Mouse (Mus musculus) MEL (cell line): ENCODE measurements around the gene Serf1. TPM values are rescaled to one million over a fixed set of nuclear protein-coding genes. Genes with fewer than 3 reads are reported as not detected.

ENCODE experiments used
- DNase-seq: peaks from one replicate; pipeline ENCODE4 v3.0.0; 2011; ENCODE audit warnings: low read depth, low spot score
- H3K27ac ChIP-seq: 2 replicates; pipeline ENCODE4 v1.5.1; 2012; ENCODE audit warnings: low read depth, mild to moderate bottlenecking, control low read depth, low read length, moderate library complexity; ENCODE audit not compliant: control insufficient read depth
- H3K27me3 ChIP-seq, 2 experiments: fragments of 150-350 bp in 1 of 2; sonication (generic) in 1 of 2; 2 replicates each; pipeline ENCODE4 v1.6.1; 2012; ENCODE audit warnings: low read length in 2 of 2, mild to moderate bottlenecking in 2 of 2, improper control_type of control experiment in 1 of 2, moderate library complexity in 1 of 2; ENCODE audit not compliant: insufficient read depth in 2 of 2, control insufficient read depth in 1 of 2
- H3K36me3 ChIP-seq, 2 experiments: 2 replicates each; pipeline ENCODE4 v1.6.1; 2012 to 2014; ENCODE audit warnings: low read length in 2 of 2, improper control_type of control experiment in 1 of 2, inconsistent platforms in 1 of 2, mild to moderate bottlenecking in 1 of 2; ENCODE audit not compliant: insufficient read depth in 2 of 2, control insufficient read depth in 1 of 2
- H3K4me1 ChIP-seq, 2 experiments: fragments of 150-350 bp in 1 of 2; sonication (generic) in 1 of 2; 2 replicates each; pipeline ENCODE4 v1.6.1; 2012; ENCODE audit warnings: low read length in 2 of 2, improper control_type of control experiment in 1 of 2, mild to moderate bottlenecking in 1 of 2; ENCODE audit not compliant: insufficient read depth in 2 of 2, control insufficient read depth in 1 of 2
- H3K4me3 ChIP-seq, 2 experiments: fragments of 150-350 bp in 1 of 2; sonication (generic) in 1 of 2; 2 replicates each; pipeline ENCODE4 v1.5.1; 2012; ENCODE audit warnings: low read depth in 2 of 2, low read length in 2 of 2, mild to moderate bottlenecking in 2 of 2, moderate library complexity in 2 of 2, control low read depth in 1 of 2, improper control_type of control experiment in 1 of 2; ENCODE audit not compliant: control insufficient read depth in 1 of 2, insufficient read depth in 1 of 2
- H3K79me2 ChIP-seq: 2 replicates; pipeline ENCODE4 v1.6.1; 2012; ENCODE audit warnings: mild to moderate bottlenecking, low read length, moderate library complexity; ENCODE audit not compliant: control insufficient read depth, poor library complexity, insufficient read depth
- H3K9ac ChIP-seq: 2 replicates; pipeline ENCODE4 v1.6.1; 2012; ENCODE audit warnings: low read depth, mild to moderate bottlenecking, control low read depth, low read length, moderate library complexity; ENCODE audit not compliant: control insufficient read depth, poor library complexity, severe bottlenecking
- H3K9me3 ChIP-seq: fragments of 150-350 bp; sonication (generic); replicated peaks from 2 replicates; pipeline ENCODE4 v1.6.1; 2012; ENCODE audit warnings: mild to moderate bottlenecking, low read length, improper control_type of control experiment, moderate library complexity; ENCODE audit not compliant: insufficient read depth
- BHLHE40 ChIP-seq: IDR thresholded peaks from 2 replicates; pipeline ENCODE4 v1.6.1; 2012; ENCODE audit warnings: low read depth, mild to moderate bottlenecking, inconsistent platforms, low read length, improper control_type of control experiment, borderline replicate concordance
- E2F4 ChIP-seq: IDR thresholded peaks from 2 replicates; pipeline ENCODE4 v1.6.1; 2011; ENCODE audit warnings: low read depth, low read length, improper control_type of control experiment, borderline replicate concordance
- ETS1 ChIP-seq: IDR thresholded peaks from 2 replicates; pipeline ENCODE4 v1.6.1; 2012; ENCODE audit warnings: low read depth, mild to moderate bottlenecking, inconsistent platforms, low read length, improper control_type of control experiment, moderate library complexity
- GATA1 ChIP-seq: IDR thresholded peaks from 2 replicates; pipeline ENCODE4 v1.6.1; 2011; ENCODE audit warnings: low read depth, low read length, improper control_type of control experiment
- KAT2A ChIP-seq: conservative IDR thresholded peaks from 2 replicates; pipeline ENCODE4 v1.6.1; 2012; ENCODE audit warnings: low read depth, low read length, improper control_type of control experiment, inconsistent platforms
- MAX ChIP-seq: IDR thresholded peaks from 2 replicates; pipeline ENCODE4 v1.6.1; 2011; ENCODE audit warnings: low read length, improper control_type of control experiment
- MAZ ChIP-seq: IDR thresholded peaks from 2 replicates; pipeline ENCODE4 v1.6.1; 2012; ENCODE audit warnings: low read depth, mild to moderate bottlenecking, inconsistent platforms, low read length, improper control_type of control experiment
- MXI1 ChIP-seq: IDR thresholded peaks from 2 replicates; pipeline ENCODE4 v1.6.1; 2011; ENCODE audit warnings: mild to moderate bottlenecking, low read depth, low read length, improper control_type of control experiment
- MYC ChIP-seq: IDR thresholded peaks from 2 replicates; pipeline ENCODE4 v1.6.1; 2011; ENCODE audit warnings: low read depth, mild to moderate bottlenecking, low read length, improper control_type of control experiment, moderate library complexity
- NELFE ChIP-seq: IDR thresholded peaks from 2 replicates; pipeline ENCODE4 v1.6.1; 2011; ENCODE audit warnings: low read depth, low read length, improper control_type of control experiment
- NRF1 ChIP-seq: IDR thresholded peaks from 2 replicates; pipeline ENCODE4 v1.6.1; 2014; ENCODE audit warnings: low read depth, mild to moderate bottlenecking, inconsistent platforms, low read length, improper control_type of control experiment, moderate library complexity; ENCODE audit not compliant: poor library complexity, insufficient read depth, severe bottlenecking
- POLR2A ChIP-seq, 2 experiments: IDR thresholded peaks; 2 replicates each; pipeline ENCODE4 v1.6.1; 2011 to 2012; ENCODE audit warnings: low read length in 2 of 2, mild to moderate bottlenecking in 2 of 2, control low read depth in 1 of 2, improper control_type of control experiment in 1 of 2, low read depth in 1 of 2, moderate library complexity in 1 of 2; ENCODE audit not compliant: control insufficient read depth in 1 of 2, insufficient read depth in 1 of 2, poor library complexity in 1 of 2
- POLR2AphosphoS2 ChIP-seq: IDR thresholded peaks from 2 replicates; pipeline ENCODE4 v1.6.1; 2011; ENCODE audit warnings: low read length, improper control_type of control experiment
- SIN3A ChIP-seq: IDR thresholded peaks from 2 replicates; pipeline ENCODE4 v1.6.1; 2012; ENCODE audit warnings: low read length, improper control_type of control experiment, inconsistent platforms
- TCF12 ChIP-seq: IDR thresholded peaks from 2 replicates; pipeline ENCODE4 v1.6.1; 2014; ENCODE audit warnings: low read depth, mild to moderate bottlenecking, inconsistent platforms, low read length, improper control_type of control experiment, moderate library complexity
- UBTF ChIP-seq: IDR thresholded peaks from 2 replicates; pipeline ENCODE4 v1.6.1; 2012; ENCODE audit warnings: low read depth, mild to moderate bottlenecking, inconsistent platforms, low read length, improper control_type of control experiment, moderate library complexity, borderline replicate concordance; ENCODE audit not compliant: insufficient read depth
- USF2 ChIP-seq, 2 experiments: IDR thresholded peaks; 2 replicates each; pipeline ENCODE4 v1.6.1; 2011 to 2012; ENCODE audit warnings: improper control_type of control experiment in 2 of 2, low read length in 2 of 2, borderline replicate concordance in 1 of 2, inconsistent platforms in 1 of 2, low read depth in 1 of 2, mild to moderate bottlenecking in 1 of 2; ENCODE audit not compliant: insufficient read depth in 1 of 2
- ZMIZ1 ChIP-seq: IDR thresholded peaks from 2 replicates; pipeline ENCODE4 v1.6.1; 2012; ENCODE audit warnings: low read depth, mild to moderate bottlenecking, inconsistent platforms, low read length, improper control_type of control experiment, moderate library complexity
- polyA plus RNA-seq, 2 experiments: library from polyadenylated mRNA; stranded (reverse) in 1 of 2; unstranded in 1 of 2; fragments of >175 nt in 1 of 2; fragments of >200 nt in 1 of 2; gene quantifications; 2 replicates each; pipeline versions ENCODE4 v1.2.1 to v1.2.4; 2012; ENCODE audit warnings: low replicate concordance in 2 of 2, low read depth in 1 of 2; ENCODE audit not compliant: insufficient read length in 2 of 2, insufficient read depth in 1 of 2, missing spikeins in 1 of 2
- total RNA-seq: library from RNA; depleted of rRNA; stranded (reverse); fragments of 300-350 nt; gene quantifications from 2 replicates; pipeline ENCODE4 v1.2.3, GENCODE M21; 2012; rRNA removed

Gene Serf1
- total RNA-seq: 26.4 and 36.8 TPM in 2 replicates
- polyA plus RNA-seq: 10 to 100 TPM in 1 of 2 experiments, not detected in 1; 57.6 TPM

DNA sequence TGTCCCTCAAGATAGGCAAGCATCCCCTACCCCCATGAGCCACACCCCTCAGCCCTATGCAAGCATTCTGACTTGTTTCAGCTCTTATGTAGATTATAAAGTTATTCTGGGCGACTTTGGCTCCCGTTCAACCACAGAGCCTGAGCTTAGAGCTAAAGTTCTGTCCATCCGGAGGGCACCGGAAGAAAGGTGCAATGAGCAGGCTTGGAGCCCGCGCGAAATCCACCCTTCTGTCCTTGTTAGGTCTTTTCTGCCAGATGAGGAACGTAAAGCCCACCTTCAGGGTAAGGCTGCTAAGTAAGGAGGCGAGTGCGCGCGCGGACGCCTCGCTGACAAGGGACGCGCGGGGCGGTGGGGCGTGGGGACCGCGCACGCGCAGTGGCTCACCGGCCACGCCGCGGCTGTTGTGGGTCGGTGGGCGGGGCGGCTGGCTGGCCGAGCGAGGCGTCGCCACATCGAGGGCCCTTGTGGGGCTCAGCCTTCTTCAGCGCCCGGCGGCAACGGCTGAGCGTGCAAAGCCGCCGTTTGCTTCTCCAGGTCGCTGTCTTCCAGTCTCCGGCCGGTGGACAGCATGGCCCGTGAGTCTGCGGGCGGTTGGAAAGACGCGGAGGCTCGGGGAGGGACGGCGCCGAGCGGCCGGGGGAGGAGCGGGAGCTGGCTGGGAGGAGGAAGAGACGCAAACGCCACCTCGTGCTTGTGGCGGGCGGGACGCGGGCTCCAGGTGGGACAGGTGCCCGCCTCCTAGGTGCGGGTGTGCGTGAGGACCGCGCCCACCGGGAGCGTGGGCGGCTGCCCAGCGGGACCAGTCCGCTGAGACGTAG is at the start of gene Serf1:
Gene Serf1 (plus strand): TSS at position 361 of the 821 bp plus-strand sequence.
- Histone ChIP-seq H3K4me1 (peaks cover 0 to 7% of the 10 kb centered on the region in 2 experiments; a peak in 2 of 4 replicates), H3K9me3 (no peaks in the 10 kb centered on the region), H3K36me3 (peaks cover 0 to 8% of the 10 kb centered on the region in 2 experiments; a peak in 2 of 4 replicates), H3K79me2 (peaks cover 10% of the 10 kb centered on the region), H3K27me3 (no peaks in the 10 kb centered on the region), H3K4me3 (peak within 1 kb of the TSS; percentile 76 to 89), H3K9ac (peak within 1 kb of the TSS; percentile 88), H3K27ac (peak within 1 kb of the TSS; percentile 65)
- TF ChIP-seq SIN3A (peak; percentile 59), ETS1 (0 out of 2 replicates have a peak, but pooled peaks have one; percentile 43), POLR2AphosphoS2 (peak; percentile 51; the same call in 1 of the 2 replicates), TCF12 (no peak), GATA1 (no peak), NELFE (peak; percentile 51), POLR2A (IDR thresholded peaks at IDR 0.05; ENCODE audit: control insufficient read depth in 1 of 2, insufficient read depth in 1 of 2, low read depth in 1 of 2, low read length in 2 of 2, poor library complexity in 1 of 2) (peak; percentile 53 to 55; a peak in 2 of 4 replicates), E2F4 (no peak), MAX (peak; percentile 84), MXI1 (peak; percentile 72; the same call in 1 of the 2 replicates), USF2 (IDR thresholded peaks at IDR 0.05; ENCODE audit: borderline replicate concordance in 1 of 2, insufficient read depth in 1 of 2, low read depth in 1 of 2, low read length in 2 of 2) (no peak), ZMIZ1 (no peak; the same call in 1 of the 2 replicates), MYC (0 out of 2 replicates have a peak, but pooled peaks have one; percentile 9), NRF1 (peak; percentile 81), MAZ (no peak; the same call in 1 of the 2 replicates), BHLHE40 (no peak)
- DNase-seq: peak; percentile 84

DNA sequence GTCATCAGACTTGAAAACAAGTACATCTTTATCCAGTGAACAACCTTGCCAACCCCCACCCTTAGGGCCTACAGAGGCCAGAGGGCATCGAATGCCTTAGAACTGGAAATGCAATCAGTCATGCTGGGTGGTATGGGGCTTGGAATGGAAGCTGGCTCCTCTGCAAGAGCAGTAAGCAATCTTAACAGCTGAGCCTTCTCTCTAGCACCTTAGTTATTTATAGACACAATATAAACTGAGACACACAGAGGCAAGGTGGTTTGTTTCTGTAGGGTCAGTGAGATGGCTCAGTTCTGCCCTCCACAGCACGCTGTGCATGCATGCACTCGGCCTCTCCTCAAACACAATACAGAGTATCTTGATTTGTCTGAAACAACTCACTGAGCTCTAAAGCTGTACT is 43.9 kb upstream of the Serf1 start:
- Histone ChIP-seq H3K27me3 (no peaks in the 10 kb centered on the region), H3K27ac (no peak overlapping the region), H3K4me1 (peaks cover 0 to 10% of the 10 kb centered on the region in 2 experiments; a peak in 3 of 4 replicates), H3K36me3 (peaks cover 9 to 59% of the 10 kb centered on the region in 2 experiments), H3K4me3 (no peak overlapping the region), H3K9ac (no peak overlapping the region), H3K79me2 (no peaks in the 10 kb centered on the region), H3K9me3 (no peaks in the 10 kb centered on the region)
- DNase-seq: no peak
- no peak for TF ChIP-seq E2F4
- no peak for TF ChIP-seq KAT2A
- no peak for TF ChIP-seq POLR2AphosphoS2
- TF ChIP-seq UBTF: no peak
